Mouse (Mus musculus): ENCODE data around the gene Mfsd10.
"Not testable (repeated sequence)": the region's sequence is repeated elsewhere in the genome, so short reads cannot be mapped to it uniquely, and the experiment has no call there.

Mfsd10 gene

GRCm38 (mm10) chr5:34607100-34607880, 29.7 kb downstream of the Mfsd10 start:
- no peak for DNase-seq (ENCODE audit: low spot score in 2 of 2)

GRCm38 (mm10) chr5:34604576-34604975, 32.4 kb downstream of the Mfsd10 start:
- no peak for DNase-seq (ENCODE audit: low spot score in 2 of 2)

GRCm38 (mm10) chr5:34593202-34593727, 43.7 kb downstream of the Mfsd10 start:
- DNase-seq (ENCODE audit: low spot score in 2 of 2), result no peak

DNA sequence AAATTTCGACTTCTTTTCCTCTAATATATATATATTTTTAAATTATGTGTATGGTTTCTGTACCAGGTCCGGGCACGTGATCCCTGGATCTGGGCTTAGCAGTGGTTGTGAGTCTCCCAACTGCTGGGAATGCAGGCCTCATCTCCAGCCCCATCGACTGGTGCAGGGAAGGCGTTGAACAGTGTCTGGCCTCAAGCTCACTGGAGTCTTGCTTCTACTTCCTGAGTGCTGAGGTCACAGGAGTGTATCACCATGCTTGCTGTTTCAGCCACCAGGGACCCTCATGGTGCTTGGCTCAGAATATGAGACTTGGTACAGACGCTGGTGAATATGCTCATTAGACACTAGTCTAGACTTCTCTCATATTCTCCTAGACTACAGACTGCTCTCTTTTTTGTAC, 44.3 kb downstream of the Mfsd10 start:
- no peak for DNase-seq (ENCODE audit: low spot score in 2 of 2)

- not testable (repeated sequence) for DNase-seq (ENCODE audit: low spot score in 2 of 2)
Observed at GRCm38 (mm10) chr5:34592224-34592623, 44.8 kb downstream of the Mfsd10 start.

DNA sequence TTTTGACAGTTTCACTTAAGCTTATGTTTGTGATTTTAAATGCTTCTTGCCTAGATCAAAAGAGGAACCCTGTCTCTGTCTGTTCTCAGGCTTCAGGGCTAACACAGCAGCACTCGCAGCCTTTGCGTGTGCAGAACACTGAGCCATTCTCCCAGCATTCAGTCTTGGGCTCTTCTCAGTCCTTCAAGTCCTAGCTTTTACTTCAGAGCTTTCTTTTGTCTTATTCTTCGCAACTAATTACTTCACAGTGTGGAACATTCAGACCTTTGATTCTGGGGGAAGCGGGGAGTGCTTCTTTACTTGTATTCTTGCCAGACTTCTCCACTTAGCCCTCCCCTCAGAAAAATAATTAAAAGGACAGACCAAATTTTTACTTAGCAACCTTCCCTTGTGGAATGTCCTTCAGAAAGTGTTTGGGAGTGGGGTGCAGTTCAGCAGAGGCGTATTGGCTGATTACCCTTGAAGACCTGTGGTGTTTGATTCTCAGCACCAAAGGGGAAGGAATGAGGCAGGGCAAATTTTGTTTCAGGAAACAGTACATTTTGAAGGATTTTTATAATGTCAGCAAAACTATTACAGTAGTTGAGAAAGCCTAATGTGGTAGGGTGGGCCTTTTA, 45.5 kb downstream of the Mfsd10 start:
- no peak for DNase-seq (ENCODE audit: low spot score in 2 of 2)

DNA sequence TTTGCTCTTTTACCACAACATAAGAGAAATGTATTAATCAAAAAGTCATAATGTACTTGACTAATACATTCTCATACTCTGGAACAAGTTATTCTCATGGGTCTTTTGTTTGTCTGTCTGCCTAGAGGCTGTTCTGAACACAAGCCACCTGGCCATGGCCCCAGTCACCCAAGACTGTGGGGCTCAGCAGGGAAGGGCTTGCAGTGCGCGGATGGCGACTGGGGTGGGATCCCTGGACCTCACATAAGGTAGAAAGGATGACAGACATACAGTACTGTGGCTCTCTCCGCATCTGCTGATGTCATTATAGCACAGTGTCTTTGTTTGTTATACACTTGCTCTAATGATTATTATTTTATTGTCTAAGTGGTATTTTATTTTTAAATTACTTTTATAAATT, 46.3 kb downstream of the Mfsd10 start:
- DNase-seq (ENCODE audit: low spot score in 2 of 2), result no peak

- no peak for DNase-seq (ENCODE audit: low spot score in 2 of 2)
Observed at GRCm38 (mm10) chr5:34590059-34590458, 47.0 kb downstream of the Mfsd10 start.

- no peak for DNase-seq (ENCODE audit: low spot score in 2 of 2)
Observed at GRCm38 (mm10) chr5:34587881-34588280, 49.1 kb downstream of the Mfsd10 start.

GRCm38 (mm10) chr5:34585216-34585615, 51.8 kb downstream of the Mfsd10 start:
- no peak for DNase-seq (ENCODE audit: low spot score in 2 of 2)
